Mouse (Mus musculus): Measurements from ENCODE around the gene Knstrn.

GRCm38 (mm10) chr2:118775396-118775795 lies 38.4 kb upstream of the Knstrn start:
- TF ChIP-seq CTCF (IDR thresholded peaks at IDR 0.05; ENCODE audit: control insufficient read depth, insufficient read depth, low read length) (no peak), POLR2A (IDR thresholded peaks at IDR 0.05; ENCODE audit: borderline replicate concordance, control insufficient read depth, low read depth, low read length) (no peak)
